Comparison of ENCODE assay signal across 8 mouse cellular contexts in the genomic region with DNA sequence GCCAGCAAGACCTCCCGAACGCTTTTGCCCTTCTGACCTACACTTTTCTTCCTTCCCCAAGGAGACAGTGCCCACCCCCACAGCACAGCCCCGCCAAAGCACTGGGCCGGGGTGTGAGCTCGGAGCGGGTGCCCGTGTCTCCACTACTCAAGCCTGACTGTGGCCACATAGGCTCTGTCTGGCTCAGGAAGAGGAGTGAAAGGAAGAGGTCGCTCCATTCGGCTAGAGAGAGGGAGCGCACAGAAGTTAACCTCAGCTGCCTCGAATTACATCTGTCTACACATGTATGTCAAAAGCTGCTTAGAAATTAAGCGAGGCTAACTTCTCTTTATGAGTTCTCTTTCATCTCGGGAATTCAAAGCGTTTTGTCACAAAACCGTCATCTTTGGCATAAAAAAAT.
DNase-seq lines count a peak whose midpoint lies in the region; ATAC-seq and TF ChIP-seq lines count a peak whose summit lies in the region.

No protein-coding gene starts in this region.

- H3K36me3 ChIP-seq in heart, embryonic 12.5 days: no peaks in the 10 kb centered on the region
- no peaks in the 10 kb centered on the region for H3K36me3 ChIP-seq in limb, embryonic 10.5 days
- H3K36me3 ChIP-seq in midbrain, embryonic 12.5 days: no peaks in the 10 kb centered on the region
- H3K36me3 ChIP-seq in thymus, adult 2 months (ENCODE audit: control insufficient read depth, insufficient read depth, low read length): no peaks in the 10 kb centered on the region

- TF ChIP-seq CTCF in thymus, adult 2 months (IDR thresholded peaks at IDR 0.05; ENCODE audit: borderline replicate concordance, control insufficient read depth, extremely low read depth, insufficient read depth, low read length, poor library complexity): no peak

- DNase-seq in ovary, postnatal 36 days (ENCODE audit: low spot score): peak; percentile 19
- no peak for DNase-seq in ovary, postnatal 10 days (ENCODE audit: low spot score)
- peak; percentile 60 for DNase-seq in embryo, embryonic 9.5 days (ENCODE audit: extremely low spot score)
- peak; percentile 56 for DNase-seq in limb, embryonic 10.5 days (ENCODE audit: low spot score)
- peak; percentile 29 for DNase-seq in thymus, adult 2 months
- DNase-seq in layer of hippocampus, adult 9-10 months (ENCODE audit: low spot score): no peak

- H3K27me3 ChIP-seq in heart, embryonic 12.5 days (replicated peaks): no peaks in the 10 kb centered on the region
- no peaks in the 10 kb centered on the region for H3K27me3 ChIP-seq in limb, embryonic 10.5 days (ENCODE audit: low read depth, poor library complexity, severe bottlenecking)
- no peaks in the 10 kb centered on the region; the same call in 1 of the 2 replicates for H3K27me3 ChIP-seq in midbrain, embryonic 12.5 days
- H3K27me3 ChIP-seq in thymus, adult 2 months (ENCODE audit: control insufficient read depth, insufficient read depth, low read length): no peaks in the 10 kb centered on the region

- peak; percentile 75; the same call in 1 of the 2 replicates for ATAC-seq in heart, embryonic 12.5 days (ENCODE audit: insufficient number of reproducible peaks, low FRiP score)
- peak; percentile 81 for ATAC-seq in midbrain, embryonic 12.5 days (ENCODE audit: low FRiP score, low read depth)

- H3K4me1 ChIP-seq in heart, embryonic 12.5 days (replicated peaks): peaks cover 4% of the 10 kb centered on the region; the same call in 1 of the 2 replicates
- H3K4me1 ChIP-seq in limb, embryonic 10.5 days: peaks cover 23% of the 10 kb centered on the region
- 0 out of 2 replicates have a peak, but pooled peaks cover 15% of the 10 kb centered on the region for H3K4me1 ChIP-seq in midbrain, embryonic 12.5 days
- H3K4me1 ChIP-seq in thymus, adult 2 months (replicated peaks; ENCODE audit: control insufficient read depth, insufficient read depth, low read length): peaks cover 10% of the 10 kb centered on the region

- WGBS in heart, embryonic 12.5 days: 2% methylated on average over 15 of the region's 15 CpGs
- WGBS in limb, embryonic 10.5 days: under 1% methylated on average over 15 of the region's 15 CpGs
- under 1% methylated on average over 15 of the region's 15 CpGs for WGBS in midbrain, embryonic 12.5 days
- WGBS in thymus, adult 2 months: 4% methylated on average over 15 of the region's 15 CpGs

- no peak overlapping the region for H3K9ac ChIP-seq in heart, embryonic 12.5 days
- H3K9ac ChIP-seq in midbrain, embryonic 12.5 days (replicated peaks): no peak overlapping the region

- no peaks in the 10 kb centered on the region for H3K9me3 ChIP-seq in heart, embryonic 12.5 days (replicated peaks)
- no peaks in the 10 kb centered on the region for H3K9me3 ChIP-seq in limb, embryonic 10.5 days (replicated peaks)
- no peaks in the 10 kb centered on the region for H3K9me3 ChIP-seq in midbrain, embryonic 12.5 days

- H3K4me2 ChIP-seq in heart, embryonic 12.5 days: peak overlapping the region; percentile 87
- H3K4me2 ChIP-seq in midbrain, embryonic 12.5 days (replicated peaks): peak overlapping the region; percentile 50

- H3K27ac ChIP-seq in heart, embryonic 12.5 days (ENCODE audit: poor library complexity, severe bottlenecking): no peak overlapping the region
- peak overlapping the region; percentile 61; the same call in 1 of the 2 replicates for H3K27ac ChIP-seq in limb, embryonic 10.5 days
- no peak overlapping the region for H3K27ac ChIP-seq in midbrain, embryonic 12.5 days (replicated peaks)
- H3K27ac ChIP-seq in thymus, adult 2 months (ENCODE audit: control insufficient read depth, insufficient read depth, low read length): no peak overlapping the region

- no peak for TF ChIP-seq POLR2A in thymus, adult 2 months (IDR thresholded peaks at IDR 0.05; ENCODE audit: control insufficient read depth, extremely low read depth, insufficient read depth, low read length, poor library complexity)

- H3K4me3 ChIP-seq in heart, embryonic 12.5 days: peak overlapping the region; percentile 38
- H3K4me3 ChIP-seq in limb, embryonic 10.5 days: peak overlapping the region; percentile 39
- H3K4me3 ChIP-seq in midbrain, embryonic 12.5 days: peak overlapping the region; percentile 24
- peak overlapping the region; percentile 3; the same call in 1 of the 2 replicates for H3K4me3 ChIP-seq in thymus, adult 2 months (ENCODE audit: control insufficient read depth, insufficient read depth, low read length)

Comparison
In these comparisons a context has a peak if more than half of its experiments do, and no peak if none do; other contexts are left out.
1. DNase-seq: peak in ovary, postnatal 36 days (single experiment), embryo, embryonic 9.5 days (single experiment), limb, embryonic 10.5 days (single experiment) and thymus, adult 2 months (single experiment); none in ovary, postnatal 10 days (single experiment) and layer of hippocampus, adult 9-10 months (single experiment).
2. Peak in every context shown above with its lines, with median percentiles within 50 percentile points of each other: H3K4me3 ChIP-seq.